Mouse (Mus musculus): ENCODE results near the gene Ints13. TPM values are rescaled to one million over a fixed set of nuclear protein-coding genes. Genes with fewer than 3 reads are reported as not detected.

Gene Ints13
- total and polyA plus RNA-seq, 3 experiments = 8.5 to 18.2 (median 17.8) TPM

DNA sequence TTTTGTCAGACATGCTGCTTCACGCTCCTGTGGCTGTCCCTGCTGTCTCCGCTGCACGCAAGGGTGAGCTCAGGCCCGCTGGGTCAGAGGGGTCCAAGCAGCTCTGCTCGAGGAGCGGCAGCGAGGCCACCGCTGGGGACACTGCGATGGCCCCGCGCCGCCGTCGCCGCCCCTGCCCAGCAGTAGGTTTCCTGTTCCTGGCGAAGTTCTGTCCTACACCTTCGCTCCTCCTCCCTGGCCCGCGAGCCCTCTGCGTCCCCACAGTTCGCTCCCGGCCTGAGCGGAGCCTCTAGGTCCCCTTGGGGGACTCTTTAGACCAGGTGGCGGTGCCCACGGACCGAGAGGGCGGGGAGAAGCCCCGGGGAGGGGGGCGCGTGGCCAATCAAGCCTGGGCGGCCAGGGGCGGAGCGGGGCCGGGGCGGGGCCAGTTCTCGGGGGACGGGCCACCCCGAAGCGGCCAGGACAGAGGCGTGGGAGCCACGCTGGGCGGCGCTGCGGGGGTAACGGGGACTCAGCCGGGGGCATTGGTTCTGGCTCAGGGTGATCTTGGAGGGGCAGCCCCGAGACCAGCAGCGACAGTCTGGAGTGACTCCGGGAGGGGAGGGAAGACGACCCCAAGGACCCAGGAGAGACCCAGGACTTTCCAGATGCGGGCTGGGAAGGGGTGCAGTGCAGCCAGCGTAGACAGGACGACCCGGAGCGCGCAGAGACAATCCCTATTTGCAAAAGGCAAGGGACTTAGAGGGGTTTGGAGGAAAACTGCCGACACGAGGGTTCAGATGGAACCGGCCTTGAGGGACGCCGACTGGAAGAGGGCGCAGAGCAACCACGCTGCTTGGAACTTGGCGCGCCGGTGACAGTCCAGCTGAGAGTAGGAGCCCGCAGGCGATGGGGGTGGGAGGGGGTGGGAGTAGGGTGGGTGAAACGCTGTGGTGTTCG, 75.5 kb downstream of the Ints13 start, which contains the start of gene Itpr2:
Gene Itpr2 (minus strand): TSS at position 358 of the 939 bp plus-strand sequence.
- peaks cover 6% of the 10 kb centered on the region for H3K4me1 ChIP-seq (ENCODE audit: control insufficient read depth, insufficient read depth, low read length)
- TF ChIP-seq CTCF (IDR thresholded peaks at IDR 0.05) (peak; percentile 63), EP300 (IDR thresholded peaks at IDR 0.05; ENCODE audit: insufficient read depth, low read depth, low read length) (no peak), POLR2A (IDR thresholded peaks at IDR 0.05; ENCODE audit: insufficient read depth, low read depth, low read length) (peak; percentile 88)
- intact Hi-C loops (cut with DNase I) = loop anchor here (2.0 to 5.0 kb wide), 4 partner anchors 29 to 90 kb away; partner anchors contain the start of genes Fgfr1op2 and Ints13
- no peaks in the 10 kb centered on the region for H3K27me3 ChIP-seq (ENCODE audit: control insufficient read depth, insufficient read depth, low read length)
- H3K4me3 ChIP-seq = peak within 1 kb of the TSS; percentile 84
- DNase-seq = peak; percentile 95 to 96
- under 1% methylated on average over 70 of the region's 70 CpGs for WGBS
- peak within 1 kb of the TSS; percentile 99 for H3K27ac ChIP-seq
- peak within 1 kb of the TSS; percentile 95 for H3K9ac ChIP-seq (ENCODE audit: low read depth, low read length)
- no peaks in the 10 kb centered on the region; the same call in 1 of the 2 replicates for H3K79me2 ChIP-seq (replicated peaks; ENCODE audit: control insufficient read depth, insufficient read depth, low read length)
- H3K36me3 ChIP-seq (ENCODE audit: control insufficient read depth, insufficient read depth, low read length) = peaks cover 2% of the 10 kb centered on the region

DNA sequence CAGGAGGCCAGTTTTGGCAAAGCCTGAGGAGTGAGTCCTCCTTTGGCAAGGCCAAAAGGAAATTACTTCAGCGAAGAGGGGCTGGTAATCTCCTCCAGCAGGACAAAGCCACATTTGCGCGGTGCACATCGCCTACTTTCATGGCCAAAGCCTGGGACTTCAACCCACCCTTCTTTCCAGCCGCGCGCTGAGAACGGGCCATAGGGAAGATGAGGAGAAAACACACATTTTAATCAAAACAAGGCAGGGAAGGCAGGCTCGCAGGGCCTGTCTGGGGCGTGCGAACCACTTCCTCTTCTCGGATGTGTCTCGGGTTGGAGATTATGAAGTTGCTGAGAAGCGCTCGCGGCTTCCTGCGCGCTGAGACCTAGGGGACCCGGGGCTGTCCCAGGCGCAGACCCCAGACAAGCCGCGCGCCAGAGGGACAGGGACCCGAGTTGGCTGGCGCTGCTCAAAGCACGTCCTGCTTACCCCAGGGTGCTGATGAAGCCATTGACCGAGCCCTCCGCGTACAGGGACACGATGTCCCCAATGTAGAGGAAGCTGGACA, 76.2 kb downstream of the Ints13 start:
- under 1% methylated on average over 30 of the region's 30 CpGs for WGBS

DNA sequence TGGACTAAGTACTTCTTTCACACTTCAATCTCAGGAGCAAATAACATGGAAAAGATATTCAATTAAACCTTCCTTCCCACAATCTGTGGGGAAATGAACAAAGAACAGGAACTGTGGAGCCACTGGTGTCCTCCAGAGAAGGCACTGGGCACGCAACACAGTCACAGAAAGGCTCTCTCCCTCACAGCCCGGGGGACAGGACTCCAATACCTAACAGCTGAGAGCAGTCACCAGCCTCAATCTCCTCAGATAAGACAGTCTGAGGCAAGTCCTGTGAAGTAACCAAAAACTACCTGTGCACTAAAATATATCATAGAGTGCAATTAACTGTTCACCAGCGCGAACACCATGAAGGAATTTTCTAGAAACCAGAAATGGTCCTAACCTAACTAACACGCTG, 76.9 kb downstream of the Ints13 start:
- H3K4me1 ChIP-seq (ENCODE audit: control insufficient read depth, insufficient read depth, low read length) = peaks cover 6% of the 10 kb centered on the region
- no peaks in the 10 kb centered on the region; the same call in 1 of the 2 replicates for H3K79me2 ChIP-seq (replicated peaks; ENCODE audit: control insufficient read depth, insufficient read depth, low read length)
- H3K27ac ChIP-seq = peak overlapping the region; percentile 99
- TF ChIP-seq CTCF (IDR thresholded peaks at IDR 0.05) (no peak), EP300 (IDR thresholded peaks at IDR 0.05; ENCODE audit: insufficient read depth, low read depth, low read length) (no peak), POLR2A (IDR thresholded peaks at IDR 0.05; ENCODE audit: insufficient read depth, low read depth, low read length) (no peak)
- intact Hi-C loops (cut with DNase I) = loop anchor here (2.0 to 5.0 kb wide), 2 partner anchors 28 to 88 kb away; no protein-coding TSS in a partner anchor
- peak overlapping the region; percentile 95; the same call in 1 of the 2 replicates for H3K9ac ChIP-seq (ENCODE audit: low read depth, low read length)
- 25% methylated on average over 5 of the region's 5 CpGs for WGBS
- H3K27me3 ChIP-seq (ENCODE audit: control insufficient read depth, insufficient read depth, low read length) = no peaks in the 10 kb centered on the region
- peaks cover 2% of the 10 kb centered on the region for H3K36me3 ChIP-seq (ENCODE audit: control insufficient read depth, insufficient read depth, low read length)
- peak in 1 of 2 experiments; percentile 24 for DNase-seq
- peak overlapping the region; percentile 84 for H3K4me3 ChIP-seq

More for the DNA sequence above, 76.2 kb downstream of the Ints13 start:
- H3K4me1 ChIP-seq (ENCODE audit: control insufficient read depth, insufficient read depth, low read length) = peaks cover 6% of the 10 kb centered on the region
- H3K27me3 ChIP-seq (ENCODE audit: control insufficient read depth, insufficient read depth, low read length) = no peaks in the 10 kb centered on the region
- peak; percentile 81 to 84 for DNase-seq
- TF ChIP-seq CTCF (IDR thresholded peaks at IDR 0.05) = no peak
- peak; percentile 65; the same call in 1 of the 2 replicates for TF ChIP-seq EP300 (IDR thresholded peaks at IDR 0.05; ENCODE audit: insufficient read depth, low read depth, low read length)
- peak; percentile 70 for TF ChIP-seq POLR2A (IDR thresholded peaks at IDR 0.05; ENCODE audit: insufficient read depth, low read depth, low read length)
- intact Hi-C loops (cut with DNase I) = loop anchor here (2.0 to 5.0 kb wide), 2 partner anchors 29 to 89 kb away; no protein-coding TSS in a partner anchor
- H3K79me2 ChIP-seq (replicated peaks; ENCODE audit: control insufficient read depth, insufficient read depth, low read length) = no peaks in the 10 kb centered on the region; the same call in 1 of the 2 replicates
- peak overlapping the region; percentile 99 for H3K27ac ChIP-seq
- H3K36me3 ChIP-seq (ENCODE audit: control insufficient read depth, insufficient read depth, low read length) = peaks cover 2% of the 10 kb centered on the region
- H3K9ac ChIP-seq (ENCODE audit: low read depth, low read length) = peak overlapping the region; percentile 95
- peak overlapping the region; percentile 84 for H3K4me3 ChIP-seq

DNA sequence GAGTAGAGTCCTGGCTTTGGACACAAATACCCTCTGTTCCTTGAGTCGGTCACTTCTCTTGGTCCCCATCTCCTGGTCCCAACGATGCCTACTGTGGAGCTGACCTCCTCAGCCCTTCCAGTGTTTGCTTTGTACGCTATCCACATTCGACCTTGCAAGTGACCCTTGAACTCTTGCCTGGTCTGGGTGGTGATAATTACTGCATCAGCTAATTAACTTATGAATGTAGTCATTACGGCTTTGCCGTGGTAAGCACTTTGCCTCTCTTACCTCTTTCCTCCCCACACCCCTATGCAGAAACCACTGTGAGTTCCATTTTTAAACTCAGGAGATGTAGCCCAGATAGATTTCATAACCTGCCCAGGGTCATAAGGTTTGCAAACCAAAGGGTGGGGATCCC, 77.4 kb downstream of the Ints13 start:
- no peak for DNase-seq
- no peak overlapping the region for H3K9ac ChIP-seq (ENCODE audit: low read depth, low read length)
- peak overlapping the region; percentile 99; the same call in 1 of the 2 replicates for H3K27ac ChIP-seq

More for the DNA sequence above, 77.4 kb downstream of the Ints13 start:
- 54% methylated on average over 6 of the region's 6 CpGs for whole genome bisulfite sequencing
- peaks cover 2% of the 10 kb centered on the region for H3K36me3 ChIP-seq (ENCODE audit: control insufficient read depth, insufficient read depth, low read length)
- H3K4me1 ChIP-seq (ENCODE audit: control insufficient read depth, insufficient read depth, low read length) = peaks cover 8% of the 10 kb centered on the region
- H3K79me2 ChIP-seq (replicated peaks; ENCODE audit: control insufficient read depth, insufficient read depth, low read length) = no peaks in the 10 kb centered on the region; the same call in 1 of the 2 replicates
- H3K27me3 ChIP-seq (ENCODE audit: control insufficient read depth, insufficient read depth, low read length) = no peaks in the 10 kb centered on the region
- TF ChIP-seq EP300 (IDR thresholded peaks at IDR 0.05; ENCODE audit: insufficient read depth, low read depth, low read length) = no peak
- intact Hi-C loops (cut with DNase I) = loop anchor here (2.0 to 5.0 kb wide), 2 partner anchors 27 to 88 kb away; no protein-coding TSS in a partner anchor
- H3K4me3 ChIP-seq = peak overlapping the region; percentile 84

Other genes starting within 250 kb of the Ints13 start
- 10 to 100 TPM; 20.1 to 23.7 TPM for gene Itpr2, start 75.6 kb downstream of the Ints13 start, total RNA-seq (2021)
- gene Itpr2, start 75.6 kb downstream of the Ints13 start, polyA plus RNA-seq (2012; rRNA removed) = 6.6 and 8.1 TPM in 2 replicates
- 10 to 100 TPM; 67.5 to 72.2 TPM for gene Fgfr1op2, start 632 bp downstream of the Ints13 start, total RNA-seq (2021)
- 31.3 and 42.6 TPM in 2 replicates for gene Fgfr1op2, start 632 bp downstream of the Ints13 start, polyA plus RNA-seq (2012; rRNA removed)
- gene Med21, start 64.7 kb upstream of the Ints13 start, total RNA-seq (2021) = 10 to 100 TPM; 43.0 to 50.5 TPM
- 39.4 and 77.7 TPM in 2 replicates for gene Med21, start 64.7 kb upstream of the Ints13 start, polyA plus RNA-seq (2012; rRNA removed)
- 10 to 100 TPM; 14.6 to 18.0 TPM for gene Tm7sf3, start 65.0 kb upstream of the Ints13 start, total RNA-seq (2021)
- gene Tm7sf3, start 65.0 kb upstream of the Ints13 start, polyA plus RNA-seq (2012; rRNA removed) = 9.7 and 12.2 TPM in 2 replicates
- gene Stk38l, start 147.2 kb upstream of the Ints13 start, total RNA-seq (2021) = 10 to 100 TPM; 13.9 to 14.4 TPM
- 3.1 and 8.0 TPM in 2 replicates for gene Stk38l, start 147.2 kb upstream of the Ints13 start, polyA plus RNA-seq (2012; rRNA removed)
- 1 to 10 TPM in 1 of 2 experiments, under 1 TPM in 1; 0.86 to 1.5 TPM for gene Arntl2, start 218.2 kb upstream of the Ints13 start, total RNA-seq (2021)
- gene Arntl2, start 218.2 kb upstream of the Ints13 start, polyA plus RNA-seq (2012; rRNA removed) = 1.6 and 2.6 TPM in 2 replicates

All from heart, adult 2 months (tissue).